Mouse (Mus musculus) hindbrain, embryonic 14.5 days (tissue): Measurements from ENCODE around the gene Sox18. TPM values are rescaled to one million over a fixed set of nuclear protein-coding genes. Genes with fewer than 3 reads are reported as not detected.

Source experiments
- ATAC-seq: fragments of 200-750 bp; cut with Nextera tagmentation; 2 replicates; pipeline ENCODE4 v1.8.0; 2017; ENCODE audit warnings: moderate number of reproducible peaks, mild to moderate bottlenecking, moderate TSS enrichment, moderate library complexity; ENCODE audit not compliant: low FRiP score
- DNase-seq: peaks from one replicate; pipeline ENCODE4 v3.0.0-alpha.2; 2015; ENCODE audit warnings: low spot score
- H3K27ac ChIP-seq: fragments of 300-500 bp; sonication (generic); 2 replicates; pipeline ENCODE4 v1.5.1; 2014; ENCODE audit warnings: mild to moderate bottlenecking, moderate library complexity
- H3K27me3 ChIP-seq: fragments of 300-500 bp; sonication (generic); 2 replicates; pipeline ENCODE4 v1.6.1; 2014; ENCODE audit warnings: mild to moderate bottlenecking, low read length, mixed read lengths; ENCODE audit not compliant: control insufficient read depth, insufficient read depth
- H3K36me3 ChIP-seq: fragments of 300-500 bp; sonication (generic); replicated peaks from 2 replicates; pipeline ENCODE4 v1.6.1; 2014; ENCODE audit not compliant: control insufficient read depth, insufficient read depth
- H3K4me1 ChIP-seq: fragments of 300-500 bp; sonication (generic); replicated peaks from 2 replicates; pipeline ENCODE4 v1.6.1; 2014; ENCODE audit warnings: antibody characterized with exemption, low read length, mixed read lengths; ENCODE audit not compliant: control insufficient read depth, insufficient read depth
- H3K4me2 ChIP-seq: fragments of 300-500 bp; sonication (generic); replicated peaks from 2 replicates; pipeline ENCODE4 v1.6.1; 2014; ENCODE audit warnings: mild to moderate bottlenecking, moderate library complexity
- H3K4me3 ChIP-seq: fragments of 300-500 bp; sonication (generic); replicated peaks from 2 replicates; pipeline ENCODE4 v1.5.1; 2014; ENCODE audit warnings: mild to moderate bottlenecking, low read length
- H3K9ac ChIP-seq: fragments of 300-500 bp; sonication (generic); 2 replicates; pipeline ENCODE4 v1.6.1; 2014
- H3K9me3 ChIP-seq: fragments of 300-500 bp; sonication (generic); 2 replicates; pipeline ENCODE4 v1.6.1; 2016; ENCODE audit warnings: low read length; ENCODE audit not compliant: control insufficient read depth
- WGBS: fragments of 180-500 bp; shearing (Covaris S2); extraction: QIAGEN DNeasy Blood & Tissue Kit; methylation state at CpG from one replicate; pipeline ENCODE4 v1.1.7; 2014; 5-methylcytosine and 5-hydroxymethylcytosine counted together
- polyA plus RNA-seq: library from polyadenylated mRNA; unstranded; fragments of >200 nt; fragmentation: Nextera tagmentation; extraction: Ambion mirVana; gene quantifications from 2 replicates; pipeline ENCODE4 v1.2.1, GENCODE M21; 2014

Sox18 gene
- polyA plus RNA-seq, 1 experiment from 2014 or later, result 20.9 TPM

- no peak overlapping the region for H3K4me2 ChIP-seq
- WGBS, result 29% methylated on average over 2 of the region's 2 CpGs
- no peaks in the 10 kb centered on the region for H3K9me3 ChIP-seq
- H3K4me1 ChIP-seq, result peaks cover 22% of the 10 kb centered on the region
- H3K9ac ChIP-seq, result peak overlapping the region; percentile 24; the same call in 1 of the 2 replicates
- H3K4me3 ChIP-seq, result no peak overlapping the region
- DNase-seq (peak; percentile 39), ATAC-seq (no peak)
- H3K27me3 ChIP-seq, result peaks cover 18% of the 10 kb centered on the region
- peak overlapping the region; percentile 59 for H3K27ac ChIP-seq
- no peaks in the 10 kb centered on the region for H3K36me3 ChIP-seq
These were observed 5.0 kb upstream of the Sox18 start for GRCm38 (mm10) chr2:181676424-181676823.

- no peaks in the 10 kb centered on the region for H3K9me3 ChIP-seq
- ATAC-seq (no peak), DNase-seq (peak; percentile 46)
- WGBS, result 3% methylated on average over 14 of the region's 14 CpGs
- peak overlapping the region; percentile 59 for H3K27ac ChIP-seq
- peaks cover 27% of the 10 kb centered on the region for H3K27me3 ChIP-seq
- no peaks in the 10 kb centered on the region for H3K36me3 ChIP-seq
- peaks cover 23% of the 10 kb centered on the region for H3K4me1 ChIP-seq
- peak overlapping the region; percentile 44 for H3K4me2 ChIP-seq
- H3K9ac ChIP-seq, result peak overlapping the region; percentile 5; the same call in 1 of the 2 replicates
- H3K4me3 ChIP-seq, result no peak overlapping the region
These were observed 4.0 kb upstream of the Sox18 start for GRCm38 (mm10) chr2:181675454-181675853.

- H3K4me2 ChIP-seq, result no peak overlapping the region
- H3K27me3 ChIP-seq, result peaks cover 33% of the 10 kb centered on the region
- no peak overlapping the region for H3K9ac ChIP-seq
- no peak overlapping the region for H3K4me3 ChIP-seq
- H3K36me3 ChIP-seq, result no peaks in the 10 kb centered on the region
- H3K4me1 ChIP-seq, result peaks cover 28% of the 10 kb centered on the region
- H3K9me3 ChIP-seq, result no peaks in the 10 kb centered on the region
- DNase-seq (no peak), ATAC-seq (no peak)
- WGBS, result 76% methylated on average over 4 of the region's 4 CpGs
- H3K27ac ChIP-seq, result peak overlapping the region; percentile 22; the same call in 1 of the 2 replicates
These were observed 3.5 kb upstream of the Sox18 start for GRCm38 (mm10) chr2:181674934-181675333.

GRCm38 (mm10) chr2:181673501-181673900 is 2.1 kb upstream of the Sox18 start:
- ATAC-seq (no peak), DNase-seq (no peak)
- Histone ChIP-seq H3K4me2 (no peak overlapping the region), H3K27me3 (peaks cover 47% of the 10 kb centered on the region), H3K9ac (no peak overlapping the region), H3K4me3 (no peak overlapping the region), H3K9me3 (no peaks in the 10 kb centered on the region), H3K36me3 (no peaks in the 10 kb centered on the region), H3K27ac (no peak overlapping the region), H3K4me1 (peaks cover 28% of the 10 kb centered on the region)
- WGBS, result 42% methylated on average over 1 of the region's 1 CpGs

GRCm38 (mm10) chr2:181671984-181672383 is 544 bp upstream of the Sox18 start:
- no peak overlapping the region for H3K9ac ChIP-seq
- peak overlapping the region; percentile 38; the same call in 1 of the 2 replicates for H3K4me3 ChIP-seq
- DNase-seq (no peak), ATAC-seq (no peak)
- WGBS, result 26% methylated on average over 7 of the region's 7 CpGs
- peak overlapping the region; percentile 63 for H3K4me2 ChIP-seq
- H3K27ac ChIP-seq, result no peak overlapping the region
- peaks cover 54% of the 10 kb centered on the region for H3K27me3 ChIP-seq
- H3K4me1 ChIP-seq, result peaks cover 28% of the 10 kb centered on the region
- no peaks in the 10 kb centered on the region for H3K9me3 ChIP-seq
- H3K36me3 ChIP-seq, result no peaks in the 10 kb centered on the region

- DNase-seq, result no peak
- peak overlapping the region; percentile 47 for H3K27ac ChIP-seq
These were observed 528 bp downstream of the Sox18 start for GRCm38 (mm10) chr2:181670913-181671311.

GRCm38 (mm10) chr2:181670285-181670912 is 1.0 kb downstream of the Sox18 start:
- DNase-seq, result no peak
- H3K4me3 ChIP-seq, result peak overlapping the region; percentile 38
- no peaks in the 10 kb centered on the region for H3K36me3 ChIP-seq
- peaks cover 54% of the 10 kb centered on the region for H3K27me3 ChIP-seq
- peaks cover 17% of the 10 kb centered on the region for H3K4me1 ChIP-seq
- no peaks in the 10 kb centered on the region for H3K9me3 ChIP-seq
- H3K9ac ChIP-seq, result peak overlapping the region; percentile 56
- H3K27ac ChIP-seq, result no peak overlapping the region
- peak overlapping the region; percentile 63 for H3K4me2 ChIP-seq
- WGBS, result 3% methylated on average over 56 of the region's 56 CpGs
- peak; percentile 14; the same call in 1 of the 2 replicates for ATAC-seq

More at GRCm38 (mm10) chr2:181670913-181671311, 528 bp downstream of the Sox18 start:
- H3K4me1 ChIP-seq, result peaks cover 22% of the 10 kb centered on the region
- H3K4me2 ChIP-seq, result peak overlapping the region; percentile 63
- H3K9ac ChIP-seq, result peak overlapping the region; percentile 56
- WGBS, result 2% methylated on average over 41 of the region's 41 CpGs
- H3K36me3 ChIP-seq, result no peaks in the 10 kb centered on the region
- no peak for ATAC-seq
- H3K27me3 ChIP-seq, result peaks cover 54% of the 10 kb centered on the region
- peak overlapping the region; percentile 38 for H3K4me3 ChIP-seq
- no peaks in the 10 kb centered on the region for H3K9me3 ChIP-seq

GRCm38 (mm10) chr2:181663298-181663630 is 8.2 kb downstream of the Sox18 start:
- ATAC-seq (no peak), DNase-seq (no peak)
- Histone ChIP-seq H3K27me3 (0 out of 2 replicates have a peak, but pooled peaks cover 6% of the 10 kb centered on the region), H3K4me2 (no peak overlapping the region), H3K4me1 (no peaks in the 10 kb centered on the region), H3K27ac (no peak overlapping the region), H3K9me3 (no peaks in the 10 kb centered on the region), H3K36me3 (0 out of 2 replicates have a peak, but pooled peaks cover 4% of the 10 kb centered on the region), H3K9ac (no peak overlapping the region), H3K4me3 (no peak overlapping the region)
- 44% methylated on average over 4 of the region's 4 CpGs for WGBS

- no peak overlapping the region for H3K4me3 ChIP-seq
- 0 out of 2 replicates have a peak, but pooled peaks cover under 1% of the 10 kb centered on the region for H3K27me3 ChIP-seq
- no peaks in the 10 kb centered on the region for H3K4me1 ChIP-seq
- no peak overlapping the region for H3K27ac ChIP-seq
- ATAC-seq (no peak), DNase-seq (no peak)
- H3K9ac ChIP-seq, result no peak overlapping the region
- H3K9me3 ChIP-seq, result no peaks in the 10 kb centered on the region
- H3K4me2 ChIP-seq, result no peak overlapping the region
- 0 out of 2 replicates have a peak, but pooled peaks cover 4% of the 10 kb centered on the region for H3K36me3 ChIP-seq
- 85% methylated on average over 3 of the region's 3 CpGs for WGBS
These were observed 8.7 kb downstream of the Sox18 start for GRCm38 (mm10) chr2:181662620-181663297.
